Mouse (Mus musculus): ENCODE data around the gene Adarb1. TPM values are rescaled to one million over a fixed set of nuclear protein-coding genes. Genes with fewer than 3 reads are reported as not detected.

Gene Adarb1
- polyA plus RNA-seq, 1 experiment: 134 TPM

DNA sequence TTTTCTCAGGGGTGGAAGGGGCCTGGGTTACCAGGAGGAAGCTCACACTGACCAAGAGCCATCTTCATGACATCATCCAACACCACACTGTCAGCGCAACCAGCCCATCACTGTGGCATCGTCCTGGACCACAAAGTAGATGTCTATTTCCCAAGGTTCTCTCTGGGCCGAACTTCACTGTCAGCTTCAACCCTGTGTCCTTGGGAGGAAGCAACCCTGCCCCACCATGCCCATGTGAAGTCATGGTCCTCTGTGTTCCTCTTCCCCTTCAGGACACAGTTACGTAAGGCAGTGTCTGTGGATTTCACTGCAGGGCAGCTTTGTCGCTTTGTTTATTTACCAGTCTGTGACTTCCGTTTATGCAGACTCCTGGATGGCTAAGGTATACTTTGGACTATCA is 27.0 kb downstream of the Adarb1 start:
- DNase-seq (ENCODE audit: extremely low spot score in 1 of 2, low spot score in 1 of 2): no peak

DNA sequence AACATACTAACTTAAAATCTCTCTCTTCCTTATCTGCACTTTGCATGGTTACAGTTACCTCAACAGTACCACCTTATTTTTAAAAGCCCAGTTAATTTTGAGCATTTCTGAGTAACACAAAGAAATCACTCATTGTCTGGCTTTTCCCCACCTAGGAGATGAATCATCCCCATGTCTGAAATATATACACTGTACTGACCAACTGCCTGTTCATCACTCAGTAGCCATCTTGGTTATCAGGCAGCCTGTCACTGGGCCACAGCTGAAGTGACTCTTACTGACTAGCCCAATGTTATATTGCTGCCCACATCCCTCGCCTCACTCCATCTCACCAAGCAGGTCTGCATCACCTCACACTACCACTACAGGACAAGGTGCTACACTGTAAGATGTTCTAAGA is 30.5 kb downstream of the Adarb1 start:
- no peak for DNase-seq (ENCODE audit: extremely low spot score in 1 of 2, low spot score in 1 of 2)

DNA sequence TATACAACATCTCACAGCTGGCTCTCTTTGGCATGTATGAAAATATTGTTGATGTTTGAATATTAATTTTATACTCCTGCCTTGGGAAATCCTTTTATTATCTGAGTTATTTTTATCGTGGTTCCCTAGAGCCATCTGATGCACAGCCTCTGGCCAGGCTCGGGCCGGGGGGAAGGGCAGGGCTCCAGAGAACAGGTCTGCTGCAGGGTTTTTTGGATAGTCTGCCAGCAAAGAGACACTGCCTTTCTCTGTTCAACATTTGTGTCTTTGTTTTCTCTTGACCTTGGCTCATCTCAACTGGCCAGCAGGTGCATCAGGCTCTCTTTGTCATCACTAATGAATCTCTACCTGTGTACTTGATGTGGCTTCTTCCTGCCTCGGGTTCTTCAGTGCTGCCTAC is 32.3 kb downstream of the Adarb1 start:
- DNase-seq (ENCODE audit: extremely low spot score in 1 of 2, low spot score in 1 of 2): no peak

DNA sequence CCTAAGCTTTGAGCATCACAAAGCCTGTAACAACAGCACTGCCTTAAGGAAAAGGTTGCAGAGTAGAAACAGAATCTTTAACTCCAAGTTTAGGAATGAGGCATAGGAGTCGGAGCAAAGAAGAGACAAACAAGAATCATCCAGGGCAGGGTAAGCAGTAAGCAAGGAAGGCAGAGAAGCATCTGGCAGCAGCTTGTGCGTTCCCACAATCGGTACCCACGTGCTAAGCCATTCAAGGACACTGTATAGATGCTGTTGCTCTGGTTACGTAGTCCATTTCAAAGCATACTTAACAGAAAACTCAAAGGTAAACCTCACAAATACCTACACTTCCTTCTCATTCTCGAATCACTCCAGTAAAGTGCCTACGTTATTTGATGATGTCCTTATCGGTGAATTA is 35.0 kb downstream of the Adarb1 start:
- peak; percentile 33 to 62 for DNase-seq (ENCODE audit: extremely low spot score in 1 of 2, low spot score in 1 of 2)

DNA sequence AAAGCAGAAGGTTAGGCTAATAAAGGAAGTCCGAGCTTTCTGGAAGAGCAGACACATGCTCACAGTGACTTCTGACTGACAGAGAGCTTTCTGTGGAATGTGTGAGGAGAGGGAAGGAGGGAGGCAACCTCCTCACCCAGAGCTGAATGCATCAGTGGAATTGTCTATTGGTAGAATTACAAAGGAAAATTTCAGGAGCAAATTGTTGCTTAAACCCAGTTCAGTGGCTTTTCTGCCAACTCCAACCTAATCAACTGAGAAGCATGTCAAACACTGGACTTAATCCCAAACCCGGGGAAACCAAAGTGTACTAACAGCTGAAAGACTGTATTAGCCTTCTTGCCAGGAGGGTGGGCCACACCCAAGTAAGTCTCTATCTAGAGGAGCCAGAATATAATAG is 36.9 kb downstream of the Adarb1 start:
- no peak for DNase-seq (ENCODE audit: extremely low spot score in 1 of 2, low spot score in 1 of 2)

DNA sequence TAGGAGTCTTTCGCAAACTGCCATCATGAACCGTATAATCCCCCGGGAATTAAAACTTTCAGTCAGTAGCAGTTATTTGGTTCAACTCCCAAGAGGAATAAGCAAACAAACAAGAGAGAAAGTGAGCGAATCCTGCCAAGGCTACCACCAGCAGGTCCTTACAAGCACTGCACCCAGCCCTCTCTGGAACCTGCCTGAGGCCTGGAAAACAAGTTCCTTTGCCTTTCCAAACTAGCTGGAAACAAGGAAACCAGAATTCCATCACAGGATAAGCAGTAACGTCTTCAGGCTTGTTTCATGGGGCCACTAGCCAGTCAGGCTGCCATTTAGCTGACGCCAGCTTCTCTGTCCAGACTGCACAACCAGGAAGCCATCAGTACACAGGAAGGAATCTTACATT is 37.4 kb downstream of the Adarb1 start:
- no peak for DNase-seq (ENCODE audit: extremely low spot score in 1 of 2, low spot score in 1 of 2)

DNA sequence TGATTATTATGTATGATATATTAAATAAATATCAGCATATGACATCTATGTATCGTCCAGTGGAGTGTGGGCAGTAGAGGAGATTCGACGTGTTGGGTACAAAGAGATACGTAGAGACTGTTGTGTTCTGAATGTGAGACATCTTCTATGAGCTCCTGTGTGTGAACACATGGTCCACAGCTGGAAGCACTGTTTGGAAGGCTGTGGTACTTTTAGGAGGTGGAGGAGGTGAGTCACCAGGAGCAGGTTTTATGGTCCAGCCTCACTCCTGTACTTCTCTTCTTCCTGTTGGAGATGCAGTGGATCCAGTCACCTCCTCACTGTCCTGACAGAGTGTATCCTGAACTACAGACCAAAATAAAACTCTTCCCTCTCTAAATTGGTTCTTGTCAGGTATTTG is 38.9 kb downstream of the Adarb1 start:
- no peak for DNase-seq (ENCODE audit: extremely low spot score in 1 of 2, low spot score in 1 of 2)

DNA sequence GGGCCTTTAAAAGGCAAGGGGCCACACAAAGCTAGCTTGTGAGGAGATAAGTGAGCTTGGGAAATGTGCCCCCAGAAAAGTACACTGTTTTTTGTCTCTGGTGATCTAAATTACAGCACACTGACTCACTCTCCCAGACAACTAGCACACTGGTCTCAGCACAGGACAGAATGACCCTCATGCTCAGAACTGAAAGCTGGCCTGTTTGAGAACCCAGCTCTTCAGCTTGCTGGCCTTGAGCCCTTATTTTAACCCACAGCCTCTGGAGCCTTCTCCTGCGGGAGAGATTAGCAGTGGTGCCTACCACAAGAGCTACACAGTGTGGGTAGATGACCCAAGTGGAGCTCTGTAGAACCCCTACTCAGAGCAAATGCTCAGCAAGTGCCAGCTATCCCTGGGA is 42.0 kb downstream of the Adarb1 start:
- DNase-seq (ENCODE audit: extremely low spot score in 1 of 2, low spot score in 1 of 2): no peak

DNA sequence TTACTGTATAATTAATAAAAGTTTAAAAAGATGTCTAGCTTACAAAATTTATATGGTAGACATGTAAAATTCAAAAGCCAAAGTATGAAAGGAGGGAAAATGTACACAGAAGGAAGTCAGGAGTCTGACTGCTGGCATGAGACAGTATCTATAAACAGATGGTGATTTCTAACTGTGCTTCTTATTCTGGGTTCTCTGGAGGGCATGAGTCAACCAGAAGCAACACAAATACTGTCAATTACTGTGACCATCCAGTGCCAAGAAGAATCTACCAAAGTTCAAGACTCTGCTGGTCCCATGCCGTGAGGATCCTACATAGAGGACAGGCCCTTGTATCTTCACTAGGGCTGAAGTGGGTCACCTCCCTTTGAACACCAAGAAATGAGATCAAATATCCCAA is 43.1 kb downstream of the Adarb1 start:
- DNase-seq (ENCODE audit: extremely low spot score in 1 of 2, low spot score in 1 of 2): no peak

DNA sequence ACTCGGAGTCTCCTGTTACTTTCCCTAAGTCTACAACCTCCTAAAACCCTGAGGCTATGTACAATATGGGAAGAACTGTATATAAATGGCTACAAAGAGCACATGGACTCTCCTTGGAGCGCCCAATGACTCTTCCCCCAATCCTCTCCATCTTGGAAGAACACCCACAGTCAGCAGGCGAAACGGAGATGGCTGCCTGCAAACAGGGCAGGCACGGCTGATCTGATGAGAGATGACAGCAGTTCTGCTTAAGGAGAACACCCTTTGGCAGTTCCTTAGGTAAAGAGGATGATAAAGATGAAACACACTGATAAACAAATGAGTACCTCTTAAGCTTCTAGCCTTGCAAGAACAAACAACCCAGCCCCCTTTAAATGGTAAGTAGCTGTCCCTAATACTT is 43.7 kb downstream of the Adarb1 start:
- no peak for DNase-seq (ENCODE audit: extremely low spot score in 1 of 2, low spot score in 1 of 2)

DNA sequence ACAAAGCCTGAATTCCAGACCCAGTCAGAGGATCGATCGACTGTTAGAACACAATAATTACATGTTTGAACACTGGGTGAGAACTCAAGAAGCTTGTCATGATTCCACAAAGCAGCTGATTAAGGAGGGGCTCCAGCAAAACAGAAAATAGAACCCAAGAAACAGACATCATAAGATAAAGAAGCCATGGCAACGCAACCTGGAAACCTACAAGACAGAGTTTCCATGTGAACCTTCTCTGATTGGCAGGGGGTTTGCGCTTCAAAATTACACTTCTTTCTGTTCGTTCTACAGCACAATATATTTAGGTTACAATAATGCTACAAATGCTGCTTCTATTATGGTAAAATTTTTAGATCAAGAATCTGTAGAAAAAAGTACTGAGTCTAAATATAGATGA is 47.9 kb downstream of the Adarb1 start:
- no peak for DNase-seq (ENCODE audit: extremely low spot score in 1 of 2, low spot score in 1 of 2)

DNA sequence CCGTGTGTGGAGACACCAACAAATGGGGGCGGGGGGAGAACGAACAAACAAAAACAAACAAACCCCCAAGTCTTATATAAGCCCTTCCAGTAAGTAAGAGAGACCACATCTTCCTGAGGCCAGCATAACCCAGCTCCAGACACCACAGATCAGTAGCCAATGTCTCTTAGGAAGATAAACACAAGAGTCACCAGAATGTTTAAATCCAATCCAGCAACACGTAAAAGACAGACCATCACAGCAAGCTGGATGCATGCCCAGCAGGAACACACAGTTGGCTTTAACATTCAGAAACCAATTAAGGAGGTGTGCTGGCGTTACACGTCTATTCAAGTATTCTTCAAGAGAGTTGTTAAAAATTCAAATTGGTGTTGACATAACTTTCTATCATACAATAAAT is 50.1 kb downstream of the Adarb1 start:
- no peak for DNase-seq (ENCODE audit: extremely low spot score in 1 of 2, low spot score in 1 of 2)

DNA sequence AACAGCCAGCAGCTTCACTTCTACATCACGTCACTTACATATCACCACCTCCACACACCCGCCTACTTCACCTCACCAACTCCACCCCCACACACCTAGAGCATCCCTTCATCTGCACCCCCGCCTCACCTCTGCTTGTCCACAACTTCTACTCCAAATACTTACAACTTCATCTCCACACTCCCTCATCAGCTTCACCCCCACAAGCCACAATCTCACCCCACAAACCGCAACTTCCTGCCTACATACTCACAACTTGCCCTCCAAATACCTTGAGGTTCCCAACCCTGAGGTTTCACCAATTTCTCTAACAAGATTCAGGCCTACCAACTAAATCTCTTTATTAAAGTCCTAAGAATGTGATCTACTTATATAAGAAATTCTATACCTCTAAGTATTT is 51.1 kb downstream of the Adarb1 start:
- no peak for DNase-seq (ENCODE audit: extremely low spot score in 1 of 2, low spot score in 1 of 2)

DNA sequence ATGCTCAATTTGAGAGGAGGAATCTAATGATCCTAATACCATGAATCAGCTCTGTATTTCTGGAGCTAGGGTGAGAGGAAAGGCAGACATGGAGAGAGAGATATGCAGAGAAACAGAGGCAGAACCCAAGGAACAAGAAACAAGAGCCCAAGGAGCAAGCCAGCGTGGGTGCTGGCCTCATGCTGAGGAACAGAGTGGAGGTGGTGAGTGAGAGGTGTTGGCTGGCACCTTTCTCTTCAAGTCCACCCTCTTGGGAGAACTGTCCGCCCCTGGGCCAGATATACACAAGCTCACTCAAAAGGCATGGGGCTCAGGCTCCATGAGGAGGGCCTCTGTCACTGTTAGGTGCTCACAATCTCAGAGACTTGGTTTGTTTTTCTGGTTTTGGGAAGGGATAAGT is 52.9 kb downstream of the Adarb1 start:
- DNase-seq (ENCODE audit: extremely low spot score in 1 of 2, low spot score in 1 of 2): peak in 1 of 2 experiments; percentile 56

DNA sequence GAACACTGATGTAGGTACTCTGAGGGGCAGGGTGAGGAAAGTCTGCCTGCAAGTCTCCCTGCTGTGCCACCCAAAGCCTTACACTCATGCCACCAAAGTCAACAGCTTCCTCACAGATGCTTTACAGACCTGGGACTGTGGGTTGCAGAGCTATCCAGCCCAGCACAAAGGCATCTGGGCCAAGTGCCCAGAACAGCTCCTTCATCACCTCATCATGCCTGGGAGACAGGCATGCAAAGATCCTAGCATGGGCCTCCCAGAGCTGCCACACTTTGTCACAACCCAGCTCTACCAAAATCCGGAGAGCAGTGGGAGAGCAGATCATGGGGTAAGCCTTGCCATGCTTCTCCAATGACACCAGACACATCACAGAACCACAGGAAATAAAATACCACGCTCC is 57.6 kb downstream of the Adarb1 start:
- no peak for DNase-seq (ENCODE audit: extremely low spot score in 1 of 2, low spot score in 1 of 2)

DNA sequence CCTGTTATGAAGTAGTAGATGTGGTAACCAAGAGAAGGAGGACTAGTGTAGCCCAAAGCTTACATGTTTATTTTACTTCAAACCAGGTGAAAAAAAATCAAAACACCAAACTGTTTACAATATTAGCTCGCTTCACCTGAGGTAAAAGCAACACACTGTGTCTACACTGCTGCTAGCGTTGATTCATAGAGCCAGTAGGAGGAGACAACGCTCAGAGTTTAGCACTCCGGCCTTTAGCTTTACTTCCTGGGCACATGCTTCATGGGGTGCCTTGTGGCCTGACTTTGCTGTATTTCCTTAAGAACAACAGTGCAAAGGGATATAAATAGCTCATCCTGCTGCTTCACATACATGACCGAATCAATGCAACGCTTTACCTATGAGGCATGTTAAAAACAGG is 60.1 kb downstream of the Adarb1 start:
- no peak for DNase-seq (ENCODE audit: extremely low spot score in 1 of 2, low spot score in 1 of 2)

DNA sequence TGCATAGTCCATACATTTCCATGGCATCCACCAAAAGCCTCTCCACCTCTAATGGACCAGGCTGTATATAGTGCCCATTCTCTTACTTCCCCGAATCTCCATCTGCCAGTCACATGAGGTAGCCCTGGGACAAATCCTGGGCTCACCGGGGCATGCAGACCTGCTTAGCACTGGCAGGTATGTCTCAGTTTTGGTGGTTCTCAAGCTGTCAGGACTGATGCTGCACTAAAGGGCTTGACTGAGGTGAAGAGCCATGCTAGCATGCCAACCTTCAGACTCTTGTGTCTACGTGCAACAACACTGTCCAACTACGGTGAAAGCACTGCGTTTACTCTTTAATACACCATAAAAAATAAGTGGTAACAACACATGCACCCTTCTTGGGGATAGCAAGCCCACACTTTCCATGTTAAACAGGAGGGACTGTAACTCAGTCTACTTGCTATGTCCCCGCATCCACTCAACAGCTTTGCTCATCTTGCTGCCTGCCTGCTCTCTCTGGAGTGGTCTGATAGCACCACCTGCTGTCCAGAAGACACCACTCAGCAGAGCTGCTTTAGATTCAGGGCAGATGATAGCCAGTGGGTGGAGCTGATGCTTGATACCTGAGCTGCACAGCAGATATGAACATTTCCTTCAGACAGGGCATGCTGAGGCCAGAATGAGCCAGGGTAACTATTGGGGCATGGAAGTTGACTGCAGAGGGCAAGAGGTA is 64.9 kb downstream of the Adarb1 start:
- DNase-seq (ENCODE audit: extremely low spot score in 1 of 2, low spot score in 1 of 2): peak; percentile 74 to 94

DNA sequence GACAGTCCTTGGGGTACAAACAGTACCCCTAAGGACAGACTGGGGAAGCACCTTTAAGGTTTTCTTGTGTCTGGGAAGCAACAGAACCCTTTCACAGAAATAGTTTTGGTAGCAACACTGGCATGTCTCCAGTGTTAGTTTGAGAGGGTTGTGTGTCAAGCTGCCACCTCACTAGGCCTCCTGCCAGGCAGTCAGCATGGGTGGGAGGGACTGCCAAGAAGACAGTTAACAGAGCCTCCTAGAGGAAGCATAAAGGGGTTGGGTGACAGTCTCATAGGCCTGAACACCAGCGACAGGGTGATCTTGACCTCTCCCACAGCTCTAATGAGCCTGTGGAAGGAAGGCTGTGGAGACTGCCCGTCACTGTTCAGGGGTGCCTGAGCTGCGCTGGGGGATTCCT is 75.2 kb downstream of the Adarb1 start:
- DNase-seq (ENCODE audit: extremely low spot score in 1 of 2, low spot score in 1 of 2): peak; percentile 47 to 75

DNA sequence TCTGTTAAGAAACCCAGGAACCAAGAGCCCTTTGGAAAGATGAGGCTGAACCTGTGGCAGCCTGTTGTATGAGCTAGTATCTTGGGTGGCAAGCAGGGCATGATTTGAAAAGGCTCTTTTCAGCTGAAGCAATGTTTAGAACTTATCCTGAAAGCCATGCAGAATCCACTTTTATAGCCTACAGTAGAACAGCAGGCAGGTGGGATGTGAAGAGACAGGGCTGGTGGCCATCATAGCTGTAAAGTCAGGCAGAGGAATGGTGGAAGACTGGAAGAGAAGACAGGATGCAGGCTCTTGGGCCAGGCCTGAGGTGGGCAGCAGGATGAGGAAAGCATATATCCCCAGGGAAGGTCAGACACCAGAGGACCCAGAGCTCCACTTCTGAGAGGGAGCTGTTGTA is 76.4 kb downstream of the Adarb1 start:
- peak in 1 of 2 experiments; percentile 57 for DNase-seq (ENCODE audit: extremely low spot score in 1 of 2, low spot score in 1 of 2)

DNA sequence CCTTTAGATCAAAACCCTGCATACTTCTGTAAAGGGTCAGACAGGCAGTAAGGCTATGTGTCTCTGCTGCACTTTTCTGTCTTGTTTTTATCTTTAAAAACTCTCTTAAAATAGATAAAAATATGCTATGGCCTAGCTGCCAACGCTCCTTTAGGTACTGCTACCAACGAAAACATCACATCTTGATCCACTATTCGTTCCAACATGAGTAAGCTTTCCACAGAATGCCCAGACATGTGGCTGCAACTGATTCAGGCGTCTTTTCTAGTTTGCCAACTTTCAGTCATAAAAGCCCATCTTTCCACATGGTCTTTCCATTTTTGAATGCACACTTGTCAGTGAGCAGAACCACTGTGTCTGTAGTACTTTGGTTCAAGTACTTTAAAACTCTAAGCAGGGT is 77.0 kb downstream of the Adarb1 start:
- DNase-seq (ENCODE audit: extremely low spot score in 1 of 2, low spot score in 1 of 2): peak in 1 of 2 experiments; percentile 38

DNA sequence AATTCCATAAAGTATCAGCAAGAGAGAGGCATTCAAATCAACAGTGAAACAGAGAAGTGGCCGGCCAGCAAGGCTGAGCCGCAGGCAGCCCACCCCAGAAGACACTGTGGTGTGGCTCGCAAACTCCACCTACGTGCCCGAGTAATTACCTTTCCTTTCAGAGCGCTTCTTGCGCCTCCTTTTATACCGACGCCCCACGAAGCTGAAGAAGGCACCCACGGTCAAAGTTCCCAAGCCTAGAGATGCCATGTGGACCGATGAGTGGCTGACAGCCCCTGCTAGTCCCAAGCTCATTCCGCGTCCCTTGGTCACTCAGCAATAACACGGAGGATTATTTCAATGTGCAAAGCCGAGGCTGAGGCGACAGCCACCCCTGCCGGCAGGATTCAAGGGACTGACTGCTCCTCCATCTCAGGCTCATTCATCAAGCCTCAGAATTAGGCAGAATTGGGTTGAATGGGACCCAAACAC is 78.2 kb downstream of the Adarb1 start:
- DNase-seq (ENCODE audit: extremely low spot score in 1 of 2, low spot score in 1 of 2): no peak

DNA sequence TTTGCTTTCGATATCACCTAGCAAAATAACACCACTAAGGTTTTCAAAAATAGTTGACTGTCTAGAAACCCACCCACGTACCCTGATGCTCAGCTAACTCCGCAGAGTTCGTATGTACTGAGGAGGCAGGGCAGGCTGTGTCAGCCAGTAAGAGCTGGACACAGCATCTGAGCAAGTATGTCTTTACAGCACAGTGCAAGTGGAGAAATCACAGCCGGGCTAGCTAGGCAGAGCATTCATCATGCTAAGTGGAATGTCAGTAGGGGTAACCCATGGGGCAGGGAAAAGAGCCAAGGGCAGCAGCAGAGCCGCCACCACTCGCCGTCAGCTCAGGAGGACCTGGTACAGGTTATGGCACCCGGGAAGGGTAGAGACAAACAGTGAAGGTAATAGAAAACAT is 84.6 kb downstream of the Adarb1 start:
- DNase-seq (ENCODE audit: extremely low spot score in 1 of 2, low spot score in 1 of 2): no peak

Measured in frontal cortex, adult 2 months (tissue).